Mouse (Mus musculus): ENCODE results near the gene Eno3.

Eno3 gene

GRCm38 (mm10) chr11:70657573-70657972 lies 571 bp downstream of the Eno3 start:
- DNase-seq (ENCODE audit: low spot score in 2 of 2) = peak in 1 of 2 experiments; percentile 16

- no peak for DNase-seq (ENCODE audit: low spot score in 2 of 2)
These were observed 989 bp downstream of the Eno3 start for GRCm38 (mm10) chr11:70657991-70658390.

- no peak for DNase-seq (ENCODE audit: low spot score in 2 of 2)
These were observed 1.5 kb downstream of the Eno3 start for GRCm38 (mm10) chr11:70658521-70658920.

GRCm38 (mm10) chr11:70658942-70659341 lies 1.9 kb downstream of the Eno3 start:
- no peak for DNase-seq (ENCODE audit: low spot score in 2 of 2)

GRCm38 (mm10) chr11:70660571-70660970 lies 3.6 kb downstream of the Eno3 start:
- no peak for DNase-seq (ENCODE audit: low spot score in 2 of 2)

- DNase-seq (ENCODE audit: low spot score in 2 of 2) = no peak
These were observed 6.1 kb downstream of the Eno3 start for GRCm38 (mm10) chr11:70663101-70663500.

- DNase-seq (ENCODE audit: low spot score in 2 of 2) = no peak
These were observed 7.0 kb downstream of the Eno3 start for GRCm38 (mm10) chr11:70663957-70664356.

GRCm38 (mm10) chr11:70664741-70665140 lies 7.7 kb downstream of the Eno3 start:
- no peak for DNase-seq (ENCODE audit: low spot score in 2 of 2)

GRCm38 (mm10) chr11:70666687-70667086 lies 9.7 kb downstream of the Eno3 start:
- DNase-seq (ENCODE audit: low spot score in 2 of 2) = no peak

GRCm38 (mm10) chr11:70667271-70668150 lies 10.5 kb downstream of the Eno3 start:
- no peak for DNase-seq (ENCODE audit: low spot score in 2 of 2)

- peak in 1 of 2 experiments; percentile 77 for DNase-seq (ENCODE audit: low spot score in 2 of 2)
These were observed 11.4 kb downstream of the Eno3 start for GRCm38 (mm10) chr11:70668335-70668770.

GRCm38 (mm10) chr11:70668771-70669505 lies 11.9 kb downstream of the Eno3 start, which contains the start of gene Spag7:
Gene Spag7, minus strand, starts transcription at chr11:70669416.
- peak; percentile 94 to 96 for DNase-seq (ENCODE audit: low spot score in 2 of 2)

- DNase-seq (ENCODE audit: low spot score in 2 of 2) = peak; percentile 77
These were observed 12.8 kb downstream of the Eno3 start for GRCm38 (mm10) chr11:70669582-70670345.

- DNase-seq (ENCODE audit: low spot score in 2 of 2) = no peak
These were observed 13.5 kb downstream of the Eno3 start for GRCm38 (mm10) chr11:70670483-70670882.

GRCm38 (mm10) chr11:70671333-70672047 lies 14.5 kb downstream of the Eno3 start:
- no peak for DNase-seq (ENCODE audit: low spot score in 2 of 2)

GRCm38 (mm10) chr11:70674014-70674413 lies 17.0 kb downstream of the Eno3 start:
- no peak for DNase-seq (ENCODE audit: low spot score in 2 of 2)

GRCm38 (mm10) chr11:70674501-70674900 lies 17.5 kb downstream of the Eno3 start:
- no peak for DNase-seq (ENCODE audit: low spot score in 2 of 2)

GRCm38 (mm10) chr11:70678092-70678491 lies 21.1 kb downstream of the Eno3 start:
- no peak for DNase-seq (ENCODE audit: low spot score in 2 of 2)

- no peak for DNase-seq (ENCODE audit: low spot score in 2 of 2)
These were observed 21.6 kb downstream of the Eno3 start for GRCm38 (mm10) chr11:70678576-70678975.

GRCm38 (mm10) chr11:70679361-70679760 lies 22.4 kb downstream of the Eno3 start:
- DNase-seq (ENCODE audit: low spot score in 2 of 2) = no peak

- DNase-seq (ENCODE audit: low spot score in 2 of 2) = no peak
These were observed 22.9 kb downstream of the Eno3 start for GRCm38 (mm10) chr11:70679894-70680293.

Measured in urinary bladder, postnatal 4 days (tissue).